Mouse (Mus musculus): ENCODE results near the gene Pgbd5. TPM values are rescaled to one million over a fixed set of nuclear protein-coding genes. Genes with fewer than 3 reads are reported as not detected.

Pgbd5 gene
- polyA plus RNA-seq, 1 experiment, result 0.19 TPM

GRCm38 (mm10) chr8:124479251-124479650 is 39.8 kb upstream of the Pgbd5 start:
- Histone ChIP-seq H3K4me2 (ENCODE audit: low read depth) (no peak overlapping the region), H3K36me3 (ENCODE audit: control insufficient read depth, insufficient read depth) (no peaks in the 10 kb centered on the region), H3K27me3 (ENCODE audit: control insufficient read depth, insufficient read depth, insufficient read length) (peaks cover 29% of the 10 kb centered on the region), H3ac (ENCODE audit: control insufficient read depth, insufficient read length) (no peak overlapping the region), H3K79me2 (ENCODE audit: control insufficient read depth, insufficient read depth) (no peaks in the 10 kb centered on the region), H3K4me3 (no peak overlapping the region)
- TF ChIP-seq POLR2AphosphoS2 (IDR thresholded peaks at IDR 0.05; ENCODE audit: insufficient read length, low read depth) (no peak), REST (IDR thresholded peaks at IDR 0.05; ENCODE audit: insufficient read depth, insufficient read length) (no peak), USF1 (IDR thresholded peaks at IDR 0.05; ENCODE audit: low read depth) (no peak), POLR2A (IDR thresholded peaks at IDR 0.05; ENCODE audit: insufficient read length, low read depth) (no peak), MYOD1 (IDR thresholded peaks at IDR 0.05; ENCODE audit: control insufficient read depth in 1 of 3, insufficient read length in 2 of 3, low read depth in 2 of 3) (no peak)

- H3ac ChIP-seq (ENCODE audit: control insufficient read depth, insufficient read length), result no peak overlapping the region
- TF ChIP-seq MAX (IDR thresholded peaks at IDR 0.05; ENCODE audit: low read depth), result no peak
- TF ChIP-seq TCF12 (IDR thresholded peaks at IDR 0.05; ENCODE audit: insufficient read depth, poor library complexity, severe bottlenecking), result no peak
- TF ChIP-seq E2F4 (IDR thresholded peaks at IDR 0.05; ENCODE audit: insufficient read depth), result no peak
- no peak for TF ChIP-seq TCF3 (IDR thresholded peaks at IDR 0.05; ENCODE audit: insufficient read length, low read depth)
- no peak for TF ChIP-seq SRF (IDR thresholded peaks at IDR 0.05; ENCODE audit: control insufficient read depth, insufficient read length, low read depth)
- no peak for TF ChIP-seq USF1 (IDR thresholded peaks at IDR 0.05; ENCODE audit: low read depth)
- TF ChIP-seq POLR2AphosphoS2 (IDR thresholded peaks at IDR 0.05; ENCODE audit: insufficient read length, low read depth), result no peak
- TF ChIP-seq POLR2A (IDR thresholded peaks at IDR 0.05; ENCODE audit: insufficient read length, low read depth), result no peak
- TF ChIP-seq MYOD1 (IDR thresholded peaks at IDR 0.05; ENCODE audit: control insufficient read depth in 1 of 3, insufficient read length in 2 of 3, low read depth in 2 of 3), result no peak
- no peak for TF ChIP-seq REST (IDR thresholded peaks at IDR 0.05; ENCODE audit: insufficient read depth, insufficient read length)
- TF ChIP-seq CEBPB (IDR thresholded peaks at IDR 0.05; ENCODE audit: insufficient read depth, poor library complexity, severe bottlenecking), result no peak
- TF ChIP-seq MYOG (IDR thresholded peaks at IDR 0.05; ENCODE audit: control insufficient read depth in 1 of 3, insufficient read depth in 1 of 3, insufficient read length in 2 of 3, low read depth in 2 of 3), result no peak
- no peak overlapping the region for H3K4me2 ChIP-seq (ENCODE audit: low read depth)
- H3K79me2 ChIP-seq (ENCODE audit: control insufficient read depth, insufficient read depth), result no peaks in the 10 kb centered on the region
- peaks cover 25% of the 10 kb centered on the region for H3K27me3 ChIP-seq (ENCODE audit: control insufficient read depth, insufficient read depth, insufficient read length)
- no peak overlapping the region for H3K4me3 ChIP-seq
- no peaks in the 10 kb centered on the region for H3K36me3 ChIP-seq (ENCODE audit: control insufficient read depth, insufficient read depth)
These were observed 37.2 kb upstream of the Pgbd5 start for GRCm38 (mm10) chr8:124476701-124477100.

GRCm38 (mm10) chr8:124475690-124476089 is 36.2 kb upstream of the Pgbd5 start:
- TF ChIP-seq CEBPB (IDR thresholded peaks at IDR 0.05; ENCODE audit: insufficient read depth, poor library complexity, severe bottlenecking), result no peak
- no peak for TF ChIP-seq REST (IDR thresholded peaks at IDR 0.05; ENCODE audit: insufficient read depth, insufficient read length)
- no peak for TF ChIP-seq TCF3 (IDR thresholded peaks at IDR 0.05; ENCODE audit: insufficient read length, low read depth)
- TF ChIP-seq MAX (IDR thresholded peaks at IDR 0.05; ENCODE audit: low read depth), result no peak
- TF ChIP-seq MYOG (IDR thresholded peaks at IDR 0.05; ENCODE audit: control insufficient read depth in 1 of 3, insufficient read depth in 1 of 3, insufficient read length in 2 of 3, low read depth in 2 of 3), result no peak
- no peak for TF ChIP-seq USF1 (IDR thresholded peaks at IDR 0.05; ENCODE audit: low read depth)
- H3K36me3 ChIP-seq (ENCODE audit: control insufficient read depth, insufficient read depth), result no peaks in the 10 kb centered on the region
- no peak overlapping the region for H3K4me2 ChIP-seq (ENCODE audit: low read depth)
- H3K4me3 ChIP-seq, result no peak overlapping the region
- no peak overlapping the region for H3ac ChIP-seq (ENCODE audit: control insufficient read depth, insufficient read length)
- peaks cover 25% of the 10 kb centered on the region for H3K27me3 ChIP-seq (ENCODE audit: control insufficient read depth, insufficient read depth, insufficient read length)
- H3K79me2 ChIP-seq (ENCODE audit: control insufficient read depth, insufficient read depth), result no peaks in the 10 kb centered on the region

- TF ChIP-seq MYOD1 (IDR thresholded peaks at IDR 0.05; ENCODE audit: control insufficient read depth in 1 of 3, insufficient read length in 2 of 3, low read depth in 2 of 3) (no peak), MYOG (IDR thresholded peaks at IDR 0.05; ENCODE audit: control insufficient read depth in 1 of 3, insufficient read depth in 1 of 3, insufficient read length in 2 of 3, low read depth in 2 of 3) (no peak), E2F4 (IDR thresholded peaks at IDR 0.05; ENCODE audit: insufficient read depth) (no peak), TCF3 (IDR thresholded peaks at IDR 0.05; ENCODE audit: insufficient read length, low read depth) (no peak), REST (IDR thresholded peaks at IDR 0.05; ENCODE audit: insufficient read depth, insufficient read length) (no peak), CEBPB (IDR thresholded peaks at IDR 0.05; ENCODE audit: insufficient read depth, poor library complexity, severe bottlenecking) (no peak)
- no peak overlapping the region for H3ac ChIP-seq (ENCODE audit: control insufficient read depth, insufficient read length)
- H3K79me2 ChIP-seq (ENCODE audit: control insufficient read depth, insufficient read depth), result no peaks in the 10 kb centered on the region
- peaks cover 48% of the 10 kb centered on the region for H3K27me3 ChIP-seq (ENCODE audit: control insufficient read depth, insufficient read depth, insufficient read length)
- no peak overlapping the region for H3K4me2 ChIP-seq (ENCODE audit: low read depth)
- no peak overlapping the region for H3K4me3 ChIP-seq
- no peaks in the 10 kb centered on the region for H3K36me3 ChIP-seq (ENCODE audit: control insufficient read depth, insufficient read depth)
These were observed 25.2 kb upstream of the Pgbd5 start for GRCm38 (mm10) chr8:124464641-124465040.

GRCm38 (mm10) chr8:124463111-124463510 is 23.7 kb upstream of the Pgbd5 start:
- Histone ChIP-seq H3K4me3 (no peak overlapping the region), H3K4me2 (ENCODE audit: low read depth) (no peak overlapping the region), H3ac (ENCODE audit: control insufficient read depth, insufficient read length) (no peak overlapping the region), H3K79me2 (ENCODE audit: control insufficient read depth, insufficient read depth) (no peaks in the 10 kb centered on the region), H3K27me3 (ENCODE audit: control insufficient read depth, insufficient read depth, insufficient read length) (peaks cover 38% of the 10 kb centered on the region), H3K36me3 (ENCODE audit: control insufficient read depth, insufficient read depth) (no peaks in the 10 kb centered on the region)
- TF ChIP-seq E2F4 (IDR thresholded peaks at IDR 0.05; ENCODE audit: insufficient read depth) (no peak), TCF12 (IDR thresholded peaks at IDR 0.05; ENCODE audit: insufficient read depth, poor library complexity, severe bottlenecking) (no peak), SRF (IDR thresholded peaks at IDR 0.05; ENCODE audit: control insufficient read depth, insufficient read length, low read depth) (no peak), MAX (IDR thresholded peaks at IDR 0.05; ENCODE audit: low read depth) (no peak)

Measured in myocyte (in vitro differentiated cells).